Mouse (Mus musculus): ENCODE data around the gene Prkcz. TPM values are rescaled to one million over a fixed set of nuclear protein-coding genes. Genes with fewer than 3 reads are reported as not detected.
"Not testable (repeated sequence)": the region's sequence is repeated elsewhere in the genome, so short reads cannot be mapped to it uniquely, and the experiment has no call there.

Gene Prkcz
- polyA plus RNA-seq, 1 experiment from 2014 or later: 6.3 TPM

DNA sequence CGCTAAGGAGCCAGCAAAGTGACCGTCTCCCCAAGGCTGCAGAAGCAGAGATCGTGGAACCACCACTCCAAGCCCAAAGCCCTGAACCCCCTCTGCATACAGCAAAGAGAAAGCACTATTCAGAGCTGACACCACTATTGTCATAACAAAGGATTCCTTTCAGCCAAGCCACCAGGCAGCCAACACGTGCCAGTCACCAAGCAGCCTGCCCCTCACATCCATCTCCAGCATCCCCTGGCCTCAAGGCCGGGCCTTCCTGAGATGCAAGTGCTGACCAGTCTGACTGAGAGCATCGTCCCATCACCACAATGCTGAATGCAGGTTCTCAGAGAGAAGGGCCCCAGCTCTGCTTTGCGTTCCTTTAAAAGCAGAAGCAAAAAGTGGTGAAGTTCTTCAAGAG is 28.9 kb downstream of the Prkcz start:
- Histone ChIP-seq H3K9me3 (replicated peaks) (no peaks in the 10 kb centered on the region), H3K4me3 (no peak overlapping the region), H3K27me3 (no peaks in the 10 kb centered on the region), H3K27ac (no peak overlapping the region), H3K4me1 (replicated peaks) (no peaks in the 10 kb centered on the region), H3K4me2 (no peak overlapping the region), H3K36me3 (no peaks in the 10 kb centered on the region), H3K9ac (no peak overlapping the region)
- 68% methylated on average over 7 of the region's 7 CpGs for WGBS
- no peak for ATAC-seq (replicated peaks; ENCODE audit: insufficient number of reproducible peaks, insufficient read depth, low FRiP score, low read depth)

- 83% methylated on average over 11 of the region's 11 CpGs for WGBS
- H3K4me1 ChIP-seq (replicated peaks); H3K27me3 ChIP-seq; H3K9ac ChIP-seq; H3K36me3 ChIP-seq; H3K4me2 ChIP-seq; H3K4me3 ChIP-seq; ATAC-seq (replicated peaks; ENCODE audit: insufficient number of reproducible peaks, insufficient read depth, low FRiP score, low read depth); H3K9me3 ChIP-seq (replicated peaks); H3K27ac ChIP-seq: not testable (repeated sequence)
Measured at GRCm38 (mm10) chr4:155328385-155328784, 32.8 kb downstream of the Prkcz start.

- Histone ChIP-seq H3K4me1 (replicated peaks) (0 out of 2 replicates have a peak, but pooled peaks cover 1% of the 10 kb centered on the region), H3K9me3 (replicated peaks) (no peaks in the 10 kb centered on the region), H3K4me3 (no peak overlapping the region), H3K27ac (no peak overlapping the region), H3K36me3 (no peaks in the 10 kb centered on the region), H3K4me2 (no peak overlapping the region), H3K9ac (no peak overlapping the region), H3K27me3 (0 out of 2 replicates have a peak, but pooled peaks cover 3% of the 10 kb centered on the region)
- ATAC-seq (replicated peaks; ENCODE audit: insufficient number of reproducible peaks, insufficient read depth, low FRiP score, low read depth): no peak
- 48% methylated on average over 5 of the region's 5 CpGs for WGBS
Measured at GRCm38 (mm10) chr4:155325773-155326172, 35.4 kb downstream of the Prkcz start.

DNA sequence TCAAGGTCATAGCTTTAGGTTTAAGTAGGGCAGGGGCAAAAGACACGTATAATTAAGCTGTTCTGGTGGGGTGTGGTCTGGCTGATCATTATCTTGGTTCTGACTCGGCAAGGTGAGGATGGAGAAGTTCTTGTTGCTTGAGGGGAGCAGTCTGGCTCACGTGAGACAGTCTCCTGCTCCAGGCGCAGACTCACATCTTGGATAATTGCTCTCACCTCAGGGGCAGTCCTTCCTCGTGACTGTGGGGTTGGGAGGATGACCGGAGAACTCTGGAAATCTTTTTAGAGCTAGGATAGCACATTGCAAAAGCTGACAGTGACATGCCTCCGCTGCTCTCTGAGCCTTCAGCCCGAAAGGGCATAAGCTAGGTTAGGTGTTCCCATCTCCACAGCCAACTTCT is 36.6 kb downstream of the Prkcz start:
- Histone ChIP-seq H3K36me3 (no peaks in the 10 kb centered on the region), H3K9ac (no peak overlapping the region), H3K4me2 (no peak overlapping the region), H3K27me3 (0 out of 2 replicates have a peak, but pooled peaks cover 3% of the 10 kb centered on the region), H3K9me3 (replicated peaks) (no peaks in the 10 kb centered on the region), H3K27ac (no peak overlapping the region), H3K4me1 (replicated peaks) (0 out of 2 replicates have a peak, but pooled peaks cover 3% of the 10 kb centered on the region), H3K4me3 (no peak overlapping the region)
- 53% methylated on average over 8 of the region's 8 CpGs for WGBS
- no peak for ATAC-seq (replicated peaks; ENCODE audit: insufficient number of reproducible peaks, insufficient read depth, low FRiP score, low read depth)

DNA sequence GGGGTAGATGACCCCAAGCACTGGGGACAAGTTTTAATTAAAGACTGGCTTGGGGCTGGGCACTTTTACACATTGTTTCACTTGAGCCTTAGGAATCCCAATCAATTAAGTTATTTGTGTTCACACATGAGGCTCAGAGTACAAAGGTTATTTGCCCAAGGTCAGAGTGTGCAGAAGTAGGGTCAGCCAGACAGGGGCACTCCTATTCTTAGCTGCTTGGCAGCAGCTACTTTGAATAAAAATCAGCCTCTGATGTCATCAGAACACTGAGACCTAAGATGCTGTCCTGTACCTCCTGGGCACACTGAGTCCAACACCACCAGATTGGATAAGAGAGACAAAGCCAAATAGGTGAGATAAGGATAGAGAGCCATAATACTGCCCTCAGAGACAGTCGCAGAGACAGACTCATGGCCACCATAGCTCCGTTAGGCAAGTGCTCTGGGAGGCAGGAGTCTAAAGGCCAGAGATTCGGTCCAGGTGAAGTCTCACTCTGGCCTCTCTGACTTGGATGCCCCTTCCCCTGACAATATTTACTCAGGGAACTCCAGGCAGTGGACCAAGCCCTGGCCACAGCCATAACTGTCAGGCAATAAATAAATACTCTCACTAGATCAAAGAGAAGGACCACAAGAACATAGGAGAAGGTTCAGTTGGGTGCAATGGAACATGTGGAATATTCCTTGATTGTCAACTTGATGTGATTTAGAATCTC is 37.9 kb downstream of the Prkcz start:
- no peak overlapping the region for H3K9ac ChIP-seq
- H3K27me3 ChIP-seq: 0 out of 2 replicates have a peak, but pooled peaks cover 3% of the 10 kb centered on the region
- H3K4me1 ChIP-seq (replicated peaks): 0 out of 2 replicates have a peak, but pooled peaks cover 3% of the 10 kb centered on the region
- H3K27ac ChIP-seq: no peak overlapping the region
- 67% methylated on average over 3 of the region's 3 CpGs for WGBS
- H3K9me3 ChIP-seq (replicated peaks): no peaks in the 10 kb centered on the region
- no peak overlapping the region for H3K4me3 ChIP-seq
- H3K36me3 ChIP-seq: no peaks in the 10 kb centered on the region
- no peak overlapping the region for H3K4me2 ChIP-seq
- no peak for ATAC-seq (replicated peaks; ENCODE audit: insufficient number of reproducible peaks, insufficient read depth, low FRiP score, low read depth)

DNA sequence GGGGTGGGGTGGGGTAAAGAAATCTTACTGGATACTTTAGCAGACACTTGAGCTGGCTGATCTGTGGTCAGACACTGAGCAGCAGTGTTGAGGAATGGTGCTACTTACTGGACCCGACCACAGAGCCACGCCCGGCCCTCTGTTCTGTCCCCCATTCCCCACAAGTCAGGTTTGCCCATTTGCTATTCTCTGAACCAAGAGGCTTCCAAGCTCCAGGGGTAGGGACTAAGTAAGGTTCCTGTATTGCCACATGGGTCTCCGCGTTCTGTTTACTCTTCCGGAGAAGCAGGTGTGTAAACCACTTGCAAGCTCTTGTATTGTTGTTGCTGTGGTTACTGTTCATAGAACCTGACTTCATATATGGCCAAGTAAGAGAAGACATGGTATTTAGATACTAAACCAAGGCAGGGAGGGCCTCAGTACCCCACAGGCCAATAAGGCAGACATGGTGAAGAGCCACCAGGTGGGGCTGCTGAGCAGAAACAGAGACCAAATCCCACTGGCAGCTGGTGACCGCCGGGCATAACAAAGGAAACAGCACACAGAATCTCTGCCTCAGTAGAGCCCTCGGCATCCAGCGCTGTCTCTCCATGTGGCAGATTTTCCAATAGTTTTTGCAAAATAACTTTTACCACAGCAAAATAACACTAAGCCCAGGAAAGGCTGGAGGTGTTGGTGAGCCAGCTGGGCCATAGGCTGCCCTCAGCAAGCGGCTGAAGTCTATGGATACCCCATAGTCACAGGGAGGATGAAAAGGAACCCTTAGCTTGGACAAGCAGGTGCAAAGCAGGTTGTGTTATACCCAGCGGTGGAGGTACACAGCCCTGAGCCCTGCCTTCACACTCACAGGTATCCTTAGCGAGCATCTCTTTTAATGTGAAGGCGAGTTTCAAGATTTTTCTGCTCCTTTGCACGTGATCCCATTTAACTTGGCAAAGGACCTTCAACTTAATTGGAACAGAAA is 40.6 kb downstream of the Prkcz start:
- 57% methylated on average over 15 of the region's 15 CpGs for WGBS
- Histone ChIP-seq H3K4me2 (no peak overlapping the region), H3K4me3 (no peak overlapping the region), H3K27ac (no peak overlapping the region), H3K4me1 (replicated peaks) (0 out of 2 replicates have a peak, but pooled peaks cover 3% of the 10 kb centered on the region), H3K9ac (no peak overlapping the region), H3K36me3 (no peaks in the 10 kb centered on the region), H3K27me3 (peaks cover 6% of the 10 kb centered on the region; the same call in 1 of the 2 replicates), H3K9me3 (replicated peaks) (no peaks in the 10 kb centered on the region)
- no peak for ATAC-seq (replicated peaks; ENCODE audit: insufficient number of reproducible peaks, insufficient read depth, low FRiP score, low read depth)

- WGBS: 29% methylated on average over 2 of the region's 2 CpGs
- Histone ChIP-seq H3K27me3 (peaks cover 6% of the 10 kb centered on the region; the same call in 1 of the 2 replicates), H3K9me3 (replicated peaks) (no peaks in the 10 kb centered on the region), H3K9ac (no peak overlapping the region), H3K4me2 (no peak overlapping the region), H3K27ac (no peak overlapping the region), H3K4me3 (no peak overlapping the region), H3K4me1 (replicated peaks) (0 out of 2 replicates have a peak, but pooled peaks cover 3% of the 10 kb centered on the region), H3K36me3 (no peaks in the 10 kb centered on the region)
- ATAC-seq (replicated peaks; ENCODE audit: insufficient number of reproducible peaks, insufficient read depth, low FRiP score, low read depth): no peak
Measured at GRCm38 (mm10) chr4:155318266-155318665, 42.9 kb downstream of the Prkcz start.

DNA sequence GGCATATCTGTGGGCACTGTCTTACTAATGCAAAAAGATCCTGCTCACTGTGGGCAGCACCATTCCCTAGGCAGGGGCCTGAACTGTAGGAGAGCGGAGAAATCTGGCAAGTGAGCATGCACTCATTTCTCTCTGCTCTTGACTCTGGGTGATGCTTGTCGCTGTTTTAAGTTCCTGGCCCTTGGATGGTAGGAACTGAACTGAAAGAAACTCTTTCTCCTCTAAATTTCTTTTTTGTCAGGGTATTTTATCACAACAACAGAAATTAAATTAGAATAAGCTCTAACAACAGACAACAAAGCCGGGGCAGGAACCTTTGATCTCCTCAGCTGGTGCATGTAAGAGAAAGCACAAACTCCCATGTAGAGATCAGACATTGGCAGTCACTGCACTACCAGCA is 46.1 kb downstream of the Prkcz start:
- Histone ChIP-seq H3K9ac (no peak overlapping the region), H3K4me1 (replicated peaks) (no peaks in the 10 kb centered on the region), H3K4me3 (no peak overlapping the region), H3K27ac (no peak overlapping the region), H3K4me2 (no peak overlapping the region), H3K27me3 (peaks cover 3% of the 10 kb centered on the region; the same call in 1 of the 2 replicates), H3K9me3 (replicated peaks) (no peaks in the 10 kb centered on the region), H3K36me3 (no peaks in the 10 kb centered on the region)
- WGBS: 83% methylated on average over 3 of the region's 3 CpGs
- no peak for ATAC-seq (replicated peaks; ENCODE audit: insufficient number of reproducible peaks, insufficient read depth, low FRiP score, low read depth)

- peaks cover 16% of the 10 kb centered on the region; the same call in 1 of the 2 replicates for H3K27me3 ChIP-seq
- peaks cover 9% of the 10 kb centered on the region for H3K4me1 ChIP-seq (replicated peaks)
- H3K9ac ChIP-seq: no peak overlapping the region
- no peak overlapping the region for H3K4me3 ChIP-seq
- H3K36me3 ChIP-seq: no peaks in the 10 kb centered on the region
- ATAC-seq (replicated peaks; ENCODE audit: insufficient number of reproducible peaks, insufficient read depth, low FRiP score, low read depth): no peak
- no peak overlapping the region for H3K4me2 ChIP-seq
- H3K9me3 ChIP-seq (replicated peaks): no peaks in the 10 kb centered on the region
- no peak overlapping the region for H3K27ac ChIP-seq
- WGBS: 82% methylated on average over 12 of the region's 12 CpGs
Measured at GRCm38 (mm10) chr4:155308679-155309078, 52.5 kb downstream of the Prkcz start.

- peaks cover 16% of the 10 kb centered on the region; the same call in 1 of the 2 replicates for H3K27me3 ChIP-seq
- H3K4me2 ChIP-seq: peak overlapping the region; percentile 54
- H3K36me3 ChIP-seq: no peaks in the 10 kb centered on the region
- peak; percentile 88 for ATAC-seq (replicated peaks; ENCODE audit: insufficient number of reproducible peaks, insufficient read depth, low FRiP score, low read depth)
- peaks cover 9% of the 10 kb centered on the region for H3K4me1 ChIP-seq (replicated peaks)
- no peaks in the 10 kb centered on the region for H3K9me3 ChIP-seq (replicated peaks)
- H3K4me3 ChIP-seq: peak overlapping the region; percentile 7; the same call in 1 of the 2 replicates
- H3K27ac ChIP-seq: peak overlapping the region; percentile 38; the same call in 1 of the 2 replicates
- H3K9ac ChIP-seq: 0 out of 2 replicates have a peak overlapping the region, but pooled peaks have one; percentile 7
- WGBS: under 1% methylated on average over 11 of the region's 11 CpGs
Measured at GRCm38 (mm10) chr4:155308068-155308467, 53.1 kb downstream of the Prkcz start.

GRCm38 (mm10) chr4:155307591-155307990 is 53.6 kb downstream of the Prkcz start:
- Histone ChIP-seq H3K36me3 (no peaks in the 10 kb centered on the region), H3K4me3 (no peak overlapping the region; the same call in 1 of the 2 replicates), H3K9me3 (replicated peaks) (no peaks in the 10 kb centered on the region), H3K27me3 (peaks cover 16% of the 10 kb centered on the region; the same call in 1 of the 2 replicates), H3K27ac (peak overlapping the region; percentile 38; the same call in 1 of the 2 replicates), H3K4me2 (peak overlapping the region; percentile 54), H3K9ac (0 out of 2 replicates have a peak overlapping the region, but pooled peaks have one; percentile 7), H3K4me1 (replicated peaks) (peaks cover 9% of the 10 kb centered on the region)
- WGBS: 75% methylated on average over 5 of the region's 5 CpGs
- no peak for ATAC-seq (replicated peaks; ENCODE audit: insufficient number of reproducible peaks, insufficient read depth, low FRiP score, low read depth)
